Mouse (Mus musculus) monocyte, adult 5-6 weeks (primary cell): Measurements from ENCODE around the gene Tsfm. TPM values are rescaled to one million over a fixed set of nuclear protein-coding genes. Genes with fewer than 3 reads are reported as not detected.
A peak's percentile ranks its signal among the peaks of the same experiment; 100 is the strongest.

Source experiments
- ATAC-seq: fragments of 153-309, 156-312 bp; replicated peaks from 2 replicates; pipeline ENCODE4 v1.8.0; 2017; ENCODE audit warnings: mild to moderate bottlenecking; ENCODE audit not compliant: low TSS enrichment, insufficient number of reproducible peaks, severe bottlenecking, poor library complexity, low FRiP score
- total RNA-seq: library from RNA; stranded (forward); fragments of 200-1000, 200-491, 200-594 nt; gene quantifications from 3 replicates; pipeline ENCODE4 v1.2.3, GENCODE M21; 2017

Tsfm gene
- total RNA-seq, 1 experiment from 2014 or later, result 13.9 TPM

DNA sequence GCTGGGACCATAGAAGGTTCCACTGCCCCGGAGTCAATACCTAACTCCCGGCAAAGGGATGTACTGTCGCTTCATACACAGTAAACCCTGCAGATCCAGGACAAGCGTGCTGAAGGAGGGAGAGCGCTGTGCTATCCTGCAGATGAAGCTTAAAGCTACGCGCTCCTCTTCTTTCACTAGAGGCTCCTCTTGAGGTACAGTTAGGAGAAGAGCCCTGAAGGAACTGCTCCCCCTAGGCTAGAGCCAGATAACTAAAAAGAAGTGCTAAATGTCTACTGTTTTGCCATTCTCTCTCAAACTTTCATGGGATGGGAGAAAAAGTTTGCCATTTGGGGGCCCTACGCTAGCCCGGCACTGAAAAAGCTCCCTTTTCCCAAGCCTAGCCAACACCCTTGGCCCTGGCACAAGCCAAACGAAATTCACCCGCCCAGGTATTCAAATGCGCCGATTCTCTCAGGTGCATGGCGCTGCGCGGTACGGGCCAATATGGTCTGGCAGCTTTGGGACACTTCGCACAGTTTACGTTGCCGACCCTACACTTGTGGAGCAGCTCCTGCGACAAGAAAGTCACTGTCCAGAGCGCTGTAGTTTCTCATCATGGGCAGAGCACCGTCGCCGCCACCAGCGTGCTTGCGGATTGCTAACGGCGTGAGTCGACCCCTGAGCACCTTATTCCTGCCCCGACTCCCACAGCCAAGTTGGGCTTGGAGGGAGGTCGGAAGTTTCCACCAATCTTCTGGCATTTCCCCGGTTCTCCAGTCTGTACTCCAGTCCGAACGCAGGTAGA is 18.2 kb upstream of the Tsfm start:
- ATAC-seq, result no peak

DNA sequence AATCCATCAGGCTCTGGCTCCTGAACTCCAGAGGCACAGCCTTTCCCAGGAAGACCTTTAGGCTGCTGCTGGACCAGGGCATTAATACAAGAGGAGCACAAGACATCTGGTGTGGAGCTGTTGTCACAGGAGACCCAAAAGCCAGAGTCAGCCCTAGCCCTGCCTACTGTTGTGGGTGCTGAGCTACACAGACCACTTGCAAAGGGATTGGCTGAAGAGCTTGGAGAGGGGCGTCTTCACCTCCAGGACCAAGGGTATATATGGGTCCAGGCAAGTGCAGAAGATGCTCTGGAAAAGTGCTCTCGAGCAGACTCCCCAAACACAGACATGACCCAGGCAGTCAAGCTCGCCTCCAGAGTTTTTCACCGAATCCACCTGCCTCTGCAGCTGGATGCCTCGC is 17.3 kb upstream of the Tsfm start, which contains the start of gene Cyp27b1:
Gene Cyp27b1 (plus strand): TSS at position 297 of the 400 bp plus-strand sequence.
- no peak for ATAC-seq

DNA sequence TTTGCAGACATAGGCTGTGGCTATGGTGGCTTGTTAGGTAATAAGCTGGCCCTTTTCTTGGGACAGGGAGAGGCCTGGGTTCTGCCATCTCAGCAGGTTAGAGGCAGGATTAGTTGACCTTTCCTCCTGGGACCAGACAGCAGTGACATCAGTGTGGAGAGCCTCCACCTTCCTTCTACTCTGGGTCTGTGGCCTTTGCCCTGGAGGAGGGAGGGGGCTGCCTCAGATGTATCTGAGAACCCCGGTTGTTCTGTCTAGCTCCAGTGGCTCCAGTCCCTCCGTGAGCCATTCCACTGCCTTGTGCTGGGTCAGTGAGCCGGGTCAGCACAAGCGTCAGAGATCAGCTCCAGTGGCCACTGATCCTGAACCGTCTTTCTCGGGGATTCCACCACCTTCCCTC is 12.5 kb upstream of the Tsfm start:
- no peak for ATAC-seq

DNA sequence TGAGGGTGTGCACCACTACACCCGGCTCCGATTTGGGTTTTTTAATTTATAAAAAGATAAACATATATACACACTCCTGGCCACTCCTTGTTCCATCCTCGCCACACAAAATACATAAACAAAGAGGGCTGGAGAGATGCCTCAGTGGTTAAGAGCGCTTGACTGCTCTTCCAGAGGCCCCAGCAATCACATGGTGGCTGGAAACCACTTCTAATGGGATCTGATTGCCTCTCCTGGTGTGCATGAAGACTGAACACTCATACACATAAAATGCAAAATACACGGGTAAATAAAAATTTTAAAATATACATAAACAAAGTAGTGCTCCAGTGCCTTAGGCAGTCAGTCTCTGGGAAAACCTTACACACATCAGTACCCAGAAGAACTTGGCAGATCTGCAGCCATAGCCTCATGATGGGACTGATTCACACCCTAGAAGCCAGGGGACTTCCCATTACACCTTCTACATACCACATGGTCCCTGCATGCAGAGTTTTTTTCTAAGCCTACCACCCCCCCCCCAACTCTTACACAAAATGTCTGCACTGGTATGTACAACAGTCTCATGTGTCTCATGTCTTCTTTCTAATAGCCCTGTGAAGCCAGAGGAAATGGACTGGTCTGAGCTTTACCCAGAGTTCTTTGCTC is 12.0 kb upstream of the Tsfm start:
- no peak for ATAC-seq

DNA sequence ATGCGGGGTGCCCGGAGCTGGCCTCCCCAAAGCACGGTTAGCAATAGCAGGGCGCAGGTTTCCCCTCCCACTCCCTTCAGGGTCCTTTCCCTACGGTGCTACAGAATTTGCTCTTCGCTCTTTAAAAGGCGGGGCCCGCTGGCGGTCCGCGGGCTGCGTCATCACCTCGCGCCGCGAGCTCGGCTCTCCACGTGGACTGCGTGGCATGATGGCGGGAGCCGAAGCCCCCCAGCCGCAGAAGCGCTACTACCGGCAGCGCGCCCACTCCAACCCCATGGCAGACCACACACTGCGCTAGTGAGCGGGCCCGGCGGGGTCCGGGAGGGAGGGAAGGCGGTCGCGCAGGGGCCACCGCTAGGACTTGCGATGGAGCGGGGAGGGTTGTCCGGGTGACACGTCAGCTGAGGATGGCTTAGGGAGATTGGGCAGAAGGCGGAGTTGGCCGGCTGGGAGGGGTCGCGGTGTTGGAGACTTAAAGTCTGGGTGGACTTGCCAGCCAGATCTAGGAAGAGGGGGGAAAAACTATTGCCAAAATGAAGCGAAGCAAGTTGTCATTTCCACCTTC is 11.2 kb upstream of the Tsfm start:
- peak; percentile 61 for ATAC-seq

DNA sequence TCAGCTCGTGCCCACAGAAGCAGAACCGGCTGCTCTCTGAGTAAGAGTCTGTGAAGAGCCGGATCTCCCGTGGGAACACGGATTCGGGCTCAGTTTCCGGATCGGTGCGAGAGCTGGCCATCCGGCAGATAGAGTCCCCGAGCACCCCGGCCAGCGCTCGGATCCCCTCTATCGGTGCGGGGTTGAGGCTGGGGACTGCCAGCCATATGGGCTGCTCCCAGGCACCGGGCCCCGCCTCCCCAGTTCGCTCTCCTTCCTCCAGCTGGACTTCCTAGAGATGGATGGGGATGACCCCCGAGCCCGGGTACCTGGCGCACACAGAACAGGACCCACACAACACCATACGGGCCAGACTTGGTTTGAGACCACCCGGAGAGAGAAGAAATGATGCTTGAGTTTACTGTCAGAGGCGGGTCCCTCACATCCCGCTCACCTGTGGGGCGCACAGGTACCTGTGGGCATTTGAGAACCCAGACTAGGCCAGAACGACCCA is 10.7 kb upstream of the Tsfm start, which contains the start of the genes Mettl1 and Eef1akmt3:
Gene Mettl1 (plus strand): TSS at position 141 of the 493 bp plus-strand sequence.
Gene Eef1akmt3 (minus strand): TSS at position 240 of the 493 bp plus-strand sequence.
- peak; percentile 2; the same call in 1 of the 2 replicates for ATAC-seq

DNA sequence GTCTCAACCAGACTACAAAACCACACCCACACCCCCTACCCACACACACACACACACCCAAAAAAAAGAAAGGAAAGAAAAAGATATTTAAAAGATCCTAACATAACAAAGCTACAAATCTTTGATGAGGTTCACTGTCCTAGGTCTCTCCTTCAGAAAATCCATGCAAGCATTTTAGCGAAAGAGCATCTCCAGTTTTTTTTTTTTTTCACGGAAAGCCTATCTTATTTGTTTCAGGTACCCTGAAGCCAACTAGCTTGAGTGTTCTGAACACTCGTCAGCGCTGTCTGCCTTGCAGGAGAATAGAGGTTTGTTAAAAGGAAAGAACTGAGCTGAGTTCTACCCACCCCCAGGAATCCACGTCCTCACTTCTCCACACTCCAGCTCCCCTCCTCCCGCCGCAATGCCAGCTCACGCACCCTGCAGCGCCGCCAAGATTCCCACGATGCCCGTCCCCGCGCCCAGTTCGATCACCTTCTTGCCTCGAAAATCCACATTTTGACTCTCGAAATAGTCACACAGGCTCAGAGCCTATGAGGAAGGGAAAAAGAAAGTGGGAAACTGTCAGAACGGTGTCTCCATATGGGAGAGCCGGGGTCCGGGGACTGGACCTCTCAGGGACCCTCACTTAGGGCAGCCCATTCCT is 10.1 kb upstream of the Tsfm start:
- no peak for ATAC-seq

DNA sequence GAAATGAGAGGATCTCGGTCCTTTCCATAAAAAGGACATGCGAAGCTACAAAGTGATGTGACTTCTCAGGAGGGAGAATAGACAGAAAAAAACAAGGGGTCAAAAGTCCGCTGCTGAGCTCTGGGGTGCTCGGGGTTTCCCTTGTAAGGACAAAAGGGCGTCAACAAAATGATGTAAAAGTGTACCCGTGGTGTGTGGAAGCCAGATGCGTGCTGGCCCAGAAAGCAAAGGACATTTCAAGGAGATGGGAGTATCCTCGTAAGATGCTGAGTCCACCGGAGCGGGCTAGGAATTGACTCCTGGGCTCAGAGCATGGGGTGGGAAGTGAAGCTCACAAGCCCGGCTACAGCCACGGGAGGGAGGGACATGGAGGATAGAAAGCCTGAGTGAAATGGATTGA is 7.0 kb upstream of the Tsfm start:
- ATAC-seq, result no peak

DNA sequence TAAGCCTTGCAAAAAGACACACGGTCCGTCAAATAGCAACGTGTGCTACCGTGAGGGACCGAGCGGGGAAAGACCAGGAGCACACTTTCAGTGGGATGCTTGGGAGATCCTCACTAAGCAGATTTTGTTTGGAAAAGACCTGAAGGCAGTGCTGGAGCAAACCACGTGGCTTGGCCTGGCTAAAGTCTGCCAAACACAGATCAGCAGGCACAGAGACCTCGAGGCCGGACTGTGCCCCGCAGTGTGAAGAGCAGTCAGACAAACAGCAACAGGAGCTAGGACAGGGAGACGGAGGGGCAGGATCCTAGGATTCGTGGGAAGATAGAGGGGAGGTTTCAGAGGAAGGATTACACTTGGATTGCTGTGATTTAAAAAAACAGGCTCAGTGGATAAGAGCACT is 5.6 kb upstream of the Tsfm start:
- no peak for ATAC-seq

DNA sequence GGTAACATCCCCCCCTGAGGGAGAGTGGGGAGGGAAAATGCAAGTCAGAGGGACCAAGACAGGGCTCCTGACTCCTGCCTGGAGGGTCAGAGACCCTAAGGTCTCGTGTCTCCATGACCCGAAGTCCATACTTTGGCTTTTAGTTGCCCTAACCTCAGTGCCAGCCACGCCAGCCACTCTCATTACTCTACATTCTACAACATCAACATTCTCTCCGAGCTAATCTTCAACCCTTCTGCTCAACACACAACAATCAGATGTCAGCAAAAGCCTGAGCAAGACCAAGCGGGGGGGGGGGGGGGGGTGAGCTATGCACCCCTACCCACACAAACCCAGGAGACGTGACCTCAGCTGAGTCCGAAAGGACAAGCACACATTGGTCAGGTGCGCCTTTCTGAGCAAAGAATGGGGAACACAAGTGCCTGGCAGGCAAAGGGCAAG is 2.7 kb upstream of the Tsfm start:
- no peak for ATAC-seq

DNA sequence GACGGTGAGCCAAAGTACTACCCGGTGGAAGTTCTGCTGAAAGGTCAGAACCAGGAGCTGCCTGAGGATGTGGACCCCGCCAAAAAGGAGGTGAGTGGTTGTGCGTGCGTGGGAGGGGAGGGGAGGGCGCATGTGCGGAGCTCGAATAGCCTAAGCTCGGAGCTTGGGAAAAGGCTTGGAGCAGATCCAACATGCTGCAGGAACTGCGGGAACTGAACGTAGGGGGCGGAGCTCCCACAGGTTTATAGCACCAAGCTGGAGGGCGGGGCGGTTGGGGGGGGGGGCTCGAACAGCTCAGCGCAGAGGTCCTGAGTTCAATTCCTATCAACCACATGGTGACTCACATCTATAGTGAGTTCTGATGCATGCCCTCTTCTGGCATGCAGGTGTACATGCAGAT is 12.2 kb downstream of the Tsfm start:
- ATAC-seq, result no peak

DNA sequence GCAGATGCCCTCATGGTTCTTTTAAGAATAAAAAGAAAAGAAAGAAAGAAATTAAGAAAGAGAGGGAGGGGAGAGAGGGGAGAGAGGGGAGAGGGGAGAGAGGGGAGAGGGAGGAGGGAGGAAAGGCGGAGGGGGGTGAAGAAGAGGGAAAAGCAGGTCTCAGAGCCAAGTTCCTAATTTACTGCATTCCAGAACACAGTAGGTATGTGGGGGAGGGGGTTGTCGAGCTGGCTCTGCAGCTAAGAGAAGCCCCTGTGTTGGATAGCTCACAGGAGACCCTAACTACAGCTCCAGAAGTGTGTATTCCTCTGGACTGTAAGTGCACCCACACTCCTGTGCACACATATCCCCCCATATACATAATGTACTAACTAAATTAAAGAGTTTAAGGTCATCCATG is 13.6 kb downstream of the Tsfm start:
- no peak for ATAC-seq

DNA sequence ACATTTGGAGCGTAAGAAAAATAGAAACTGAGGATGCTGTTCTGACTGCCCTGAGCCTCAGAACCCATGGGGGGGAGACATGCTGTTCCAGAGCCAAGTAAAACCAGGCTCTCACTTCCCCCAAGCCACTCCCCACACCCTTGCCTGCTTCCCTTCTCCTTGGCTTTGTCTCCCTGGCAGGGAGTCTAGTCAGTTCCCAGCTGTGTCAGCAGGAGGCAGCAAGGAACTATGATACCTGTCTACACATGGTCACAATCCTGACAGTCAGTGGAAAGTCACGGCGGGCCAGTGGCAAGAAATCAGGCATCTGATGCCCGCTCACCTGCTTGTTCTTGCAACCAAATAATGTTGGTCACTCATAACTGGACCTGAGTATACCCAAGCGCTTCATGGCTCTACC is 14.2 kb downstream of the Tsfm start:
- no peak; the same call in 1 of the 2 replicates for ATAC-seq

DNA sequence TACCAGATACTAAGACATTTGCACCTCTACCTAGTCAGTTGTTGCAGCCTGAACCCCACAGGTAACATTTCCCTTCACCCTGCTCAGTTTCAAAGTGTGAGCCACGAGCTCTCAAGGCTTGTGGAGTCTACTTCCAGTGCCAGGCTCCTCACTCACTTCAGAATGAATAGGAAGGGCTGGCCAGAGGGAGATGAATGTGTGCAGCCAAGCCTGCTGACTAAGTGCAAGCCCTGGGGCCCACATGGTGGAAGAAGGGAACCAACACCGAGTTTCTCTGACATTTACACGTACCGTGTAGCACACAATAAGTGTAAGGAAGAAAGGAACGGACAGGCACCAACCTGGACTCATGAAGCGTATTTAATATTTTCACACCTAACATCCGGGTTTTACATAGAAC is 26.8 kb downstream of the Tsfm start:
- no peak for ATAC-seq

DNA sequence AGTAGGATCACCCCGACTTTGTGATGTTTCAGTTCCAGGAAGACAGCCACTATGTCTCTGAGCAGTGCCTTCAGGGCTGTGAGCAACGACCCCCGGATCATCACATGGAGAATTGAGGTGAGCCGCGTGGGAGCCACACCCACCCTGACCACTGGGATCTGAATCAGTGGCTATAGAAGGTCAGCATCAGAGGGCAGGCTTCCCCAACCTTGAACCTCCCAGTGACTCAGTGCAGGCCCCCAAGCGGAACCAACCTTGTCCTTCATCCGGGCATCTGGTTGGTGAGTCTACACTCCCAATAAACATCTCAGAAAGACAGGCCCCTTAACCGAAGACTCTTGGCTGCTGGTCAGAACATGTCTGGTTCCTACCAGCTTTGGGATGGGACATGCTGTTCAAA is 27.3 kb downstream of the Tsfm start:
- ATAC-seq, result no peak

DNA sequence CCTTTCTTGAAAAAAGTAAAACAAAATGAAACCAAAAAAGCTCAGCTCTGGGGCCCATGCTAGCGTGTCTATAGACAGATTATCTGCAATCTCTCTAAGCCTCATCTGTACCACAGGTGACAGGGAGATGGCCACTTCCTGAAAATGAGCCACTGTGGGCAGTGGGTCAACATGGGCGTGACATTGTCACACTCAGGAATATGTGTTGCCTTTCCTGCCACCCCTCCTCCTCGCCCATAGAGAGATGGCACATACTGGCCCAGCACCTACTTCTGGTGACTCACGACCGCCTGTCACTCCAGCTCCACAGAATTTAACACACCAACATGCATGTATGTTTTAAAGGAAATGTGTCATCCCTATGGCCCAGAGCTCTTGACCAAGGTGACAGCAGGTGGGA is 27.9 kb downstream of the Tsfm start:
- ATAC-seq, result no peak; the same call in 1 of the 2 replicates

DNA sequence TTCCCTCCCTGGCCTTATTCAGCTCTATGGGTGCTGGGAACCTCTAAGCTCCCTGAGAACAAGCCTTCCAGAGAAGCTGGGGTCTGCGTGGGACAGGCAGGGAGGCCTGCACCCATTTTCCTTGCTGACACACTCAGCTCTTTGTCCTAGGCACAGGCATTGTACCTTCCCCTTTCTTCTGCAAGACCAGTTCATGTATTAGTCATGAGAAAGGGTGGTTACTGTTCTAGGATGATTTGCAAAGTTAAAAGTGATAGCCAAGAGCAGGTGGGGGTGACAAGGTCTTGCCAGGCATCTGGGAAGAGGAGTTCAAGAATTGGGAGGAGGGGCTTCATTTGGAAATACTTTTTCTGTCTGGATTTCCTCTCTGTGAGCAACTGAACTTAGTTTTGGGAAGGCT is 28.6 kb downstream of the Tsfm start:
- no peak for ATAC-seq

DNA sequence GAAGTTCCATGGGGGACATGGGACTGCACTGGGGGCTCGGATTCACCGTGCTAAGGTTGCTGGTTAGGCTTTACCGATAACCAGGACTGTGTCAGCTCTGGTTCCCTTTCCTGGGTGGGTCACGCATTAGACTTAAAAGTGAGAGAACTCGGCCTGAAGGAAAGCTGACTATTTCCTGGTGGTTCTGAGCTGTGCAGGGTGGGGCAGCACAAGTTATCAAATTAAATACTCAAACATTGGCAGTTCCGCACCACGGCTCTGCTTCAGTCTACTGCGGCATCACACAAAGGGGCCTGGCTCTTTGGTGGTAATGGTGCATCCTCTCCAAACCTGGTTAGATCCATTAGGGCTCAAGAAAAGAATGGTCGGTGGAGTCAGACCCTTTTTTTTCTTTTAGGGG is 29.3 kb downstream of the Tsfm start:
- ATAC-seq, result no peak

DNA sequence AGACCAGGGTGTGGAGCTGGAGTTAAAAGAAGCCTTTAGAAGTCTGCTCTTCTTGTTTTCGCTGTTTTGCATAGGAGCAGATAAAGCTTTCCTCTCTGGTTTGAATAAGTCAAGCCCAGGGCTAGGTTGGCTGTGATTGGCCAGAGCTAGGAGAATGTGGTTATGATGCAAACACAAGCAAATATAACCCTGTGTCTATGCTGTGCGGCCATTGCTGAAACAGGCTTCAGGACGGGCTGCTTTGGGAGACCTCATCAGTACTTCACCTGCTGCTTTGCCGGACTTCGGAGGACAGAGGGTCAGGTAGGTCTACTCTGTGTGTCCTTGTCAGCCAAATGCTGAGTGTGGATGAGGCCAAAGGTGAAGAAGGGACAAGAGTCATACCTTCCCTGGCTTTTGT is 30.1 kb downstream of the Tsfm start, which contains the start of gene Avil:
Gene Avil (plus strand): TSS at position 181 of the 400 bp plus-strand sequence.
- ATAC-seq, result no peak
